Mouse (Mus musculus) CH12.LX (cell line): ENCODE measurements at regions not wholly inside any gene's neighbourhood (a gene's known extent, or its start where the extent isn't known, plus 50 kb on each side); places are given as distances from the start of the nearest gene placed in this dataset.

ENCODE experiments used
- CHD2 ChIP-seq: IDR thresholded peaks from 2 replicates; pipeline ENCODE4 v1.6.1; 2011; ENCODE audit warnings: low read length, improper control_type of control experiment
- CTCF ChIP-seq, 2 experiments: IDR thresholded peaks in 1 of 2; conservative IDR thresholded peaks in 1 of 2; 2 replicates each; pipeline ENCODE4 v1.5.1; 2011 to 2012; ENCODE audit warnings: low read depth in 2 of 2, low read length in 2 of 2, improper control_type of control experiment in 1 of 2, inconsistent platforms in 1 of 2, mild to moderate bottlenecking in 1 of 2, moderate library complexity in 1 of 2
- ETS1 ChIP-seq: conservative IDR thresholded peaks from 2 replicates; pipeline ENCODE4 v1.6.1; 2012; ENCODE audit warnings: low read depth, mild to moderate bottlenecking, inconsistent platforms, low read length, improper control_type of control experiment, moderate library complexity
- JUND ChIP-seq: conservative IDR thresholded peaks from 2 replicates; pipeline ENCODE4 v1.6.1; 2011; ENCODE audit warnings: low read depth, low read length, improper control_type of control experiment
- MEF2A ChIP-seq: IDR thresholded peaks from 2 replicates; pipeline ENCODE4 v1.6.1; 2014; ENCODE audit warnings: low read depth, mild to moderate bottlenecking, inconsistent platforms, low read length, improper control_type of control experiment, borderline replicate concordance
- POLR2A ChIP-seq: IDR thresholded peaks from 2 replicates; pipeline ENCODE4 v1.6.1; 2011; ENCODE audit warnings: low read depth, mild to moderate bottlenecking, improper control_type of control experiment, low read length
- SIN3A ChIP-seq: IDR thresholded peaks from 2 replicates; pipeline ENCODE4 v1.6.1; 2012; ENCODE audit warnings: low read length, improper control_type of control experiment, inconsistent platforms
- SMC3 ChIP-seq: IDR thresholded peaks from 2 replicates; pipeline ENCODE4 v1.6.1; 2011; ENCODE audit warnings: low read depth, low read length, improper control_type of control experiment
- USF1 ChIP-seq: IDR thresholded peaks from 2 replicates; pipeline ENCODE4 v1.6.1; 2014; ENCODE audit warnings: low read depth, mild to moderate bottlenecking, inconsistent platforms, low read length, improper control_type of control experiment
- ZKSCAN1 ChIP-seq: IDR thresholded peaks from 2 replicates; pipeline ENCODE4 v1.6.1; 2012; ENCODE audit warnings: low read depth, inconsistent platforms, low read length, improper control_type of control experiment, borderline replicate concordance
- ZNF384 ChIP-seq: IDR thresholded peaks from 2 replicates; pipeline ENCODE4 v1.6.1; 2012; ENCODE audit warnings: low read depth, low read length, improper control_type of control experiment, inconsistent platforms

DNA sequence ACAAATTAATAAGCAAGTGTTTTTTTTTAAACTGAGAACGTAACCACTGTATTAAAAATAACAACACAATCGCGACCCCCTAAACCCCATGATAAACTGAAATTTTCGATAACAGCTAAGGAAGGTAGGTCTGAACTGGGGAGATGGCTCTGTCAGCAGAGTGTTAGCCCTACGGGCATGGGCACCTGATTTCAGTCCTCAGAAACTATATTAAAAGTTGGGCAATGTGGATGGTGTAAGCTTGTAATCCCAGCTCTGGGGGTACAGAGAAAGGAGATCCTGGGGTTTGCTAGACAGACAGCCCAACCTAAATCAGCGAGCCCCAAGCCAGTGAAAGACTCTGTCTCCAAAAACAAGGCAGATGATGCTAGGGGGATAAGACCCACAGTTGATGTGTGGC is 242.1 kb downstream of the Efnb2 start:
- TF ChIP-seq SMC3 (no peak), CHD2 (no peak), USF1 (no peak), POLR2A (no peak), SIN3A (no peak), ZNF384 (no peak), CTCF (conservative IDR thresholded peaks at IDR 0.05 in 1 of 2, IDR thresholded peaks at IDR 0.05 in 1 of 2; ENCODE audit: low read depth in 2 of 2, low read length in 2 of 2) (no peak), MEF2A (no peak), ZKSCAN1 (no peak), ETS1 (no peak), JUND (no peak)
